Mouse (Mus musculus): ENCODE measurements around the gene Angpt4. TPM values are rescaled to one million over a fixed set of nuclear protein-coding genes. Genes with fewer than 3 reads are reported as not detected.
A peak's percentile ranks its signal among the peaks of the same experiment; 100 is the strongest.

The Angpt4 gene
- polyA plus RNA-seq, 1 experiment from 2014 or later = 0.11 TPM

DNA sequence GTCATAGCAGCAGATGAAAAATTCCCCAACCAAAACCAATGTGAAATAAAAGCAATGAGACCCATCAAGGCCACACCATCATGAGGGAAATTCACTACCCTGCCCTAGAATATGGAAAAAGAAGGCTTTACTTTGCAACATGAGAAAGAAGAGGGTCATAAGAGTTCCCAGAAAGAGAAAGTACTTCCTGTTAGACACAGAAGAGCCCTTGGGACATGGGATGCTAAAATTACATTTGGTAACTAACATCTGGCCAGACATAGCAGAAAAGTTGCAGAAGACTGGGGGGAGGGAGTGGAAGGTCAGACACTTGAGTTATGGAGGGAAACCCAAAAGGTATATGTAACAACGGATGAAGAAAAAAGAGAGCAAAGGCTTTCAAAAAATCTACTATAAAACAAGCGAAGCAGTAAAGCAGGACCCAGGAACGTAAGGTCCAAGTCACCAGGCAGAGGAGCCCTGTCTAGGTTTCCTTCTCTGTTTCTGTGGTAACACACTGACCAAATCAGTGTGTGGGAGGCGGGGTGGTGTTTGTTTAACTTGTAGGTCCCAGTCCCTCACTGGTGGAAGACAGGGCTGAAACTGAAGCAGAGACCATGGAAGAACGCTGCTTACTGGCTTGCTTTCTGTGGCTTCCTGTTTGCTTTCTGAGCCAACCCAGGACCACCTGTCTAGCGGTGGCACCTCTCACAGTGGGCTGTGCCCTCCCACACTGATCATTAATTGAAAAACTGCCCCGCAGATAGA, 74.6 kb downstream of the Angpt4 start:
- no peak overlapping the region for H3K9ac ChIP-seq (replicated peaks)
- H3K27ac ChIP-seq = no peak overlapping the region
- no peak overlapping the region for H3K4me3 ChIP-seq (replicated peaks)
- H3K27me3 ChIP-seq = no peaks in the 10 kb centered on the region
- H3K36me3 ChIP-seq = no peaks in the 10 kb centered on the region
- WGBS = 63% methylated on average over 7 of the region's 7 CpGs
- peaks cover 5% of the 10 kb centered on the region for H3K4me1 ChIP-seq (replicated peaks)
- H3K9me3 ChIP-seq = no peaks in the 10 kb centered on the region
- ATAC-seq (ENCODE audit: insufficient number of reproducible peaks, insufficient read depth, low FRiP score, low TSS enrichment, low read depth) = no peak
- no peak overlapping the region for H3K4me2 ChIP-seq

- Histone ChIP-seq H3K4me3 (replicated peaks) (no peak overlapping the region), H3K36me3 (no peaks in the 10 kb centered on the region), H3K27me3 (peaks cover 13% of the 10 kb centered on the region; the same call in 1 of the 2 replicates), H3K9ac (replicated peaks) (no peak overlapping the region), H3K9me3 (no peaks in the 10 kb centered on the region), H3K27ac (no peak overlapping the region), H3K4me1 (replicated peaks) (0 out of 2 replicates have a peak, but pooled peaks cover 3% of the 10 kb centered on the region), H3K4me2 (no peak overlapping the region)
- no peak for ATAC-seq (ENCODE audit: insufficient number of reproducible peaks, insufficient read depth, low FRiP score, low TSS enrichment, low read depth)
- 78% methylated on average over 8 of the region's 8 CpGs for WGBS
These were observed 75.9 kb downstream of the Angpt4 start for GRCm38 (mm10) chr2:151986958-151987357.

DNA sequence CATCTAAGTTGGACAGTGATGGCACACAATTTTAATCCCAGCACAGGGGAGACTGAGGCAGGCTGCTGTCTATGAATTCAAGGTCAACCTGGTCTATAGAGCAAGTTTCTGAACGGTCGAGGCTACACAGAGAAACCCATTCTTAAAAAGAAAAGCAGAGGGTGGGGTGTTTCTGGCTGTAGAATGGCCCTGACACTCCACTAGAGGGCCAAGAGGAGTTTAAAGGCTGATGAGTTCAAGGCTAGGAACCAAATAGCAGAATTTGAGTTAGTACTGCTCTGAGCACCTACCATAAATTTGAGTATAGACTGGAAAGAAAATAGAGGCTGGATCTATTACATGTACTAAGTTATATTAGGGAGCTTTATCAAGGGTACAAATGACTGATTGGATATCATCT, 78.0 kb downstream of the Angpt4 start:
- Histone ChIP-seq H3K9me3 (no peaks in the 10 kb centered on the region), H3K4me1 (replicated peaks) (0 out of 2 replicates have a peak, but pooled peaks cover 3% of the 10 kb centered on the region), H3K4me3 (replicated peaks) (no peak overlapping the region), H3K9ac (replicated peaks) (no peak overlapping the region), H3K4me2 (no peak overlapping the region), H3K27me3 (peaks cover 31% of the 10 kb centered on the region), H3K36me3 (no peaks in the 10 kb centered on the region), H3K27ac (no peak overlapping the region)
- ATAC-seq (ENCODE audit: insufficient number of reproducible peaks, insufficient read depth, low FRiP score, low TSS enrichment, low read depth) = no peak
- 77% methylated on average over 2 of the region's 2 CpGs for WGBS

DNA sequence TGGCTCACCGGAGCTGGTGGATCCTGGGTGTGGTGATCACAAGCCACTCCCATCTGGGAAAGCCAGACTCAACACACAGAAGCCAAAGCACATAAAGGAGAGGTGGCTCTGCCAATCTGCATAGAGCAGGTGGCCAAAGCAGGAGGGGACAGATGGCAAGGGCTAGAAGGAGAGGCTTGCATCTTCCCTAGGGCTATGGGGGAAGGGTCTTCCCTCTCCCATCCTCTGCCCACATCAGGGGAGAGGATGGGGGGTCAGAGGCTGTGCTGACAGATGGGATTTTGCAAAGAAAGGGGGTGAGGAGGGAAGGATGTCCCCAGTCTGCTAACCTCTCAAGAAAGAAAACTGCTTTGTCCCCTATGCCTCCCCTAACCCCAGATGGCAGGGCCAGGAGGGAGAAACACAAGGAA, 80.0 kb downstream of the Angpt4 start:
- no peak for ATAC-seq (ENCODE audit: insufficient number of reproducible peaks, insufficient read depth, low FRiP score, low TSS enrichment, low read depth)
- Histone ChIP-seq H3K36me3 (no peaks in the 10 kb centered on the region), H3K4me3 (replicated peaks) (no peak overlapping the region), H3K27me3 (peaks cover 50% of the 10 kb centered on the region), H3K4me2 (no peak overlapping the region), H3K9me3 (no peaks in the 10 kb centered on the region), H3K27ac (no peak overlapping the region), H3K9ac (replicated peaks) (0 out of 2 replicates have a peak overlapping the region, but pooled peaks have one; percentile 18), H3K4me1 (replicated peaks) (peaks cover 8% of the 10 kb centered on the region; the same call in 1 of the 2 replicates)
- 17% methylated on average over 1 of the region's 1 CpGs for WGBS

DNA sequence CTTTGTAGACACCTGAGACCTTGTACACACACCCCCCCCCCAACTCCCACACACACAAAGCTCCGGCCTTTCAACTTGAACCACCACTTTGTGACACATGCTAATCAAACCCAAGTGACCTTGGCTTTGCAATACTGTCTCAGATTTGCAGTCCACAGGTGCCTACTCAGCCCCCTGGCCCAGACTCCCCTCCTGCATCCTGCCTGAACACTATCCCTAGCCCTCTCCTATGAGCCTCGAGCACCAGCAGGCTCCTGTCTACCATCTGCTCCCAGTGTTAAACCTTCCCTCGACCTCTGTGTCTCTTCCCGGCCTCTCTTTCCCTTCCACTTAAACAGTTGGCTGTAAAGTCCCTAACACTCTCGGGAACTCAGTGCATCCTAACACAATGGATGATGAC, 80.4 kb downstream of the Angpt4 start:
- no peak for ATAC-seq (ENCODE audit: insufficient number of reproducible peaks, insufficient read depth, low FRiP score, low TSS enrichment, low read depth)
- peaks cover 8% of the 10 kb centered on the region; the same call in 1 of the 2 replicates for H3K4me1 ChIP-seq (replicated peaks)

GRCm38 (mm10) chr2:151994350-151995122, 83.5 kb downstream of the Angpt4 start:
- H3K27me3 ChIP-seq = peaks cover 83% of the 10 kb centered on the region
- H3K27ac ChIP-seq = no peak overlapping the region
- H3K9me3 ChIP-seq = no peaks in the 10 kb centered on the region
- H3K4me3 ChIP-seq (replicated peaks) = peak overlapping the region; percentile 20
- peak overlapping the region; percentile 46 for H3K4me2 ChIP-seq
- H3K4me1 ChIP-seq (replicated peaks) = peaks cover 13% of the 10 kb centered on the region
- WGBS = 7% methylated on average over 22 of the region's 22 CpGs
- no peak for ATAC-seq (ENCODE audit: insufficient number of reproducible peaks, insufficient read depth, low FRiP score, low TSS enrichment, low read depth)
- no peak overlapping the region for H3K9ac ChIP-seq (replicated peaks)
- H3K36me3 ChIP-seq = no peaks in the 10 kb centered on the region

More for the DNA sequence above, 80.4 kb downstream of the Angpt4 start:
- Histone ChIP-seq H3K36me3 (no peaks in the 10 kb centered on the region), H3K9ac (replicated peaks) (no peak overlapping the region), H3K27me3 (peaks cover 54% of the 10 kb centered on the region), H3K4me3 (replicated peaks) (no peak overlapping the region), H3K9me3 (no peaks in the 10 kb centered on the region), H3K4me2 (no peak overlapping the region), H3K27ac (no peak overlapping the region)
- WGBS = 37% methylated on average over 5 of the region's 5 CpGs

MicroRNA genes within 50 kb of the gene (microRNA counts, 519-probe panel; counts per million panel counts)
- microRNA mmu-miR-1953 = not detected

Small RNA genes lying within 50 kb of the gene (microRNA-seq; reads per million reads assigned to microRNA genes)
- gene Mir1953 = 0.93 reads per million

Other genes starting within 250 kb of the Angpt4 start
- not detected in 2 replicates for gene Rad21l, start 242.7 kb upstream of the Angpt4 start, polyA plus RNA-seq (2016; fragmentation: Nextera tagmentation; extraction: Ambion mirVana)
- gene Tmem74b, start 209.2 kb upstream of the Angpt4 start, polyA plus RNA-seq (2016; fragmentation: Nextera tagmentation; extraction: Ambion mirVana) = 2.2 and 3.1 TPM in 2 replicates
- gene Psmf1, start 167.0 kb upstream of the Angpt4 start, polyA plus RNA-seq (2016; fragmentation: Nextera tagmentation; extraction: Ambion mirVana) = 47.2 and 50.1 TPM in 2 replicates
- 1.3 and 1.4 TPM in 2 replicates for gene Rspo4, start 68.3 kb upstream of the Angpt4 start, polyA plus RNA-seq (2016; fragmentation: Nextera tagmentation; extraction: Ambion mirVana)
- 29.3 and 31.7 TPM in 2 replicates for gene Fam110a, start 69.0 kb downstream of the Angpt4 start, polyA plus RNA-seq (2016; fragmentation: Nextera tagmentation; extraction: Ambion mirVana)
- gene Slc52a3, start 85.3 kb downstream of the Angpt4 start, polyA plus RNA-seq (2016; fragmentation: Nextera tagmentation; extraction: Ambion mirVana) = 0.97 and 1.2 TPM in 2 replicates
- gene Scrt2, start 170.3 kb downstream of the Angpt4 start, polyA plus RNA-seq (2016; fragmentation: Nextera tagmentation; extraction: Ambion mirVana) = not detected in 2 replicates
- 7.5 and 8.6 TPM in 2 replicates for gene Srxn1, start 194.3 kb downstream of the Angpt4 start, polyA plus RNA-seq (2016; fragmentation: Nextera tagmentation; extraction: Ambion mirVana)
- gene Tcf15, start 232.4 kb downstream of the Angpt4 start, polyA plus RNA-seq (2016; fragmentation: Nextera tagmentation; extraction: Ambion mirVana) = 11.5 and 11.9 TPM in 2 replicates